Mouse (Mus musculus) lung, adult 2 months (tissue): ENCODE measurements around the gene Psmc3.

ENCODE experiments used
- CTCF ChIP-seq: fragments of 200-500 bp; IDR thresholded peaks from 2 replicates; pipeline ENCODE4 v1.5.1; 2011; ENCODE audit warnings: mild to moderate bottlenecking, low read length, control low read depth; ENCODE audit not compliant: insufficient read depth
- POLR2A ChIP-seq: fragments of 200-500 bp; IDR thresholded peaks from 2 replicates; pipeline ENCODE4 v1.6.1; 2011; ENCODE audit warnings: low read depth, mild to moderate bottlenecking, control low read depth, low read length, borderline replicate concordance; ENCODE audit errors: extremely low read depth

- TF ChIP-seq CTCF (no peak), POLR2A (no peak)
These were observed 12.0 kb upstream of the Psmc3 start for GRCm38 (mm10) chr2:91041786-91042185.
